Mouse (Mus musculus) embryonic facial prominence, embryonic 12.5 days (tissue): ENCODE results near the gene Ascl3. TPM values are rescaled to one million over a fixed set of nuclear protein-coding genes. Genes with fewer than 3 reads are reported as not detected.

Experiments used
- ATAC-seq: fragments of 200-750 bp; cut with Nextera tagmentation; 2 replicates; pipeline ENCODE4 v1.8.0; 2017; ENCODE audit not compliant: insufficient number of reproducible peaks, insufficient read depth, low FRiP score, low TSS enrichment
- H3K27ac ChIP-seq: fragments of 300-500 bp; sonication (generic); 2 replicates; pipeline ENCODE4 v1.5.1; 2016; ENCODE audit warnings: mild to moderate bottlenecking
- H3K27me3 ChIP-seq: fragments of 300-500 bp; sonication (generic); 2 replicates; pipeline ENCODE4 v1.6.1; 2016; ENCODE audit warnings: mild to moderate bottlenecking, moderate library complexity
- H3K36me3 ChIP-seq: fragments of 300-500 bp; sonication (generic); 2 replicates; pipeline ENCODE4 v1.6.1; 2016; ENCODE audit warnings: mild to moderate bottlenecking
- H3K4me1 ChIP-seq: fragments of 300-500 bp; sonication (generic); 2 replicates; pipeline ENCODE4 v1.6.1; 2016
- H3K4me2 ChIP-seq: fragments of 300-500 bp; sonication (generic); replicated peaks from 2 replicates; pipeline ENCODE4 v1.6.1; 2016; ENCODE audit warnings: mild to moderate bottlenecking, moderate library complexity
- H3K4me3 ChIP-seq: fragments of 300-500 bp; sonication (generic); 2 replicates; pipeline ENCODE4 v1.5.1; 2016; ENCODE audit warnings: mild to moderate bottlenecking
- H3K9ac ChIP-seq: fragments of 300-500 bp; sonication (generic); 2 replicates; pipeline ENCODE4 v1.6.1; 2016; ENCODE audit warnings: mild to moderate bottlenecking, moderate library complexity
- H3K9me3 ChIP-seq: fragments of 300-500 bp; sonication (generic); 2 replicates; pipeline ENCODE4 v1.6.1; 2016; ENCODE audit warnings: mild to moderate bottlenecking, moderate library complexity
- WGBS: fragments of 180-500 bp; shearing (Covaris S2); methylation state at CpG from one replicate; pipeline ENCODE4 v1.1.7; 2016; 5-methylcytosine and 5-hydroxymethylcytosine counted together
- polyA plus RNA-seq: library from polyadenylated mRNA; unstranded; fragments of >200 nt; fragmentation: Nextera tagmentation; extraction: Ambion mirVana; gene quantifications from 2 replicates; pipeline ENCODE4 v1.2.1, GENCODE M21; 2016

Gene Ascl3
- polyA plus RNA-seq, 1 experiment from 2014 or later = not detected

DNA sequence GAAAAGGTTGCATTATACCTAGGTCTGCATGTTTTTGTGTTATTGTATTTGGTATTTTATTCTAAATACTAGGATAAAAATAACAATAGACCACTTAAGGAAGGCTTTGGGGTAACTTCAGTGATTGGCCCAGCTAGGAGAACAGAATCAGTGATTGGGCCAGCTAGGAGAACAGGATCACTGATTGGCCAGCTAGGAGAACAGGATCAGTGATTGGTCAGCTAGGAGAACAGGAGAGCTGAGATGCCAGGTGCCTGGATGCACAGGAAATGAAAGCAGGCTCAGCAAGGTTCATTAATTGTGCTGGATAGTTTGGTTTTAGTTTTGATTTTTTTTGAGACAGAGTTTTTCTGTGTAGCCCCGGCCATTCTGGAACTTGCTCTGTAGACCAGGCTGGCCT is 50.6 kb downstream of the Ascl3 start:
- no peak for ATAC-seq
- Histone ChIP-seq H3K4me3 (no peak overlapping the region), H3K4me2 (no peak overlapping the region), H3K4me1 (0 out of 2 replicates have a peak, but pooled peaks cover under 1% of the 10 kb centered on the region), H3K9ac (no peak overlapping the region), H3K27ac (no peak overlapping the region), H3K27me3 (no peaks in the 10 kb centered on the region), H3K36me3 (no peaks in the 10 kb centered on the region), H3K9me3 (no peaks in the 10 kb centered on the region)
- 80% methylated on average over 1 of the region's 1 CpGs for WGBS

DNA sequence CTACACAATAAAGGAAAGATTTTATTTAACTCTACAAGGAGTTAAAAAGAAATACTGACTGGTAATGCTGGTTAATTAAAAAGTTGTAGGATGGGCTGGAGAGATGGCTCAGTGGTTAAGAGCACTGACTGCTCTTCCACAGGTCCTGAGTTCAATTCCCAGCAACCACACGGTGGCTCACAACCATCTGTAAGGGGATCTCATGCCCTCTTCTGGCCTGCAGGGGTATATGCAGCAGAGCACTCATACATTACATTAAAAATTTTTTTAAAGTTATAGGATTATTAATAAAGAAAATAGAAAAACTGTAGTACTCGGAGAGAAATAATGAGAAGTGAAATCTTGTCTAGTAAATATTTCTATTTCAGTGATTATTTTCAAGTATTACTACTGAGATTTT is 51.2 kb downstream of the Ascl3 start:
- no peak overlapping the region for H3K4me3 ChIP-seq
- no peaks in the 10 kb centered on the region for H3K9me3 ChIP-seq
- 88% methylated on average over 2 of the region's 2 CpGs for WGBS
- no peak overlapping the region for H3K4me2 ChIP-seq
- no peak overlapping the region for H3K9ac ChIP-seq
- no peak overlapping the region for H3K27ac ChIP-seq
- H3K4me1 ChIP-seq = no peaks in the 10 kb centered on the region
- no peaks in the 10 kb centered on the region for H3K27me3 ChIP-seq
- no peaks in the 10 kb centered on the region for H3K36me3 ChIP-seq
- ATAC-seq = no peak

Other genes with a start within 250 kb of the Ascl3 start
- gene Trim66, start 223.6 kb downstream of the Ascl3 start, polyA plus RNA-seq = 0.57 and 0.75 TPM in 2 replicates
- 127 and 129 TPM in 2 replicates for gene Rpl27a, start 212.6 kb downstream of the Ascl3 start, polyA plus RNA-seq
- 48.7 and 50.5 TPM in 2 replicates for gene St5, start 28.1 kb downstream of the Ascl3 start, polyA plus RNA-seq
- gene Akip1, start 28.0 kb downstream of the Ascl3 start, polyA plus RNA-seq = 25.7 and 27.7 TPM in 2 replicates
- 0.19 TPM in 1 of 2 replicates, not detected in the other for gene BC051019, start 7.9 kb downstream of the Ascl3 start, polyA plus RNA-seq
- 35.2 and 36.7 TPM in 2 replicates for gene Tmem9b, start 21.1 kb upstream of the Ascl3 start, polyA plus RNA-seq
- gene Nrip3, start 50.3 kb upstream of the Ascl3 start, polyA plus RNA-seq = 0.56 and 0.58 TPM in 2 replicates
- gene Scube2, start 134.0 kb upstream of the Ascl3 start, polyA plus RNA-seq = 0.73 and 1.4 TPM in 2 replicates
- gene Dennd5a, start 228.7 kb upstream of the Ascl3 start, polyA plus RNA-seq = 42.0 and 51.4 TPM in 2 replicates